Mouse (Mus musculus): Measurements from ENCODE around the gene Cirbp.

DNA sequence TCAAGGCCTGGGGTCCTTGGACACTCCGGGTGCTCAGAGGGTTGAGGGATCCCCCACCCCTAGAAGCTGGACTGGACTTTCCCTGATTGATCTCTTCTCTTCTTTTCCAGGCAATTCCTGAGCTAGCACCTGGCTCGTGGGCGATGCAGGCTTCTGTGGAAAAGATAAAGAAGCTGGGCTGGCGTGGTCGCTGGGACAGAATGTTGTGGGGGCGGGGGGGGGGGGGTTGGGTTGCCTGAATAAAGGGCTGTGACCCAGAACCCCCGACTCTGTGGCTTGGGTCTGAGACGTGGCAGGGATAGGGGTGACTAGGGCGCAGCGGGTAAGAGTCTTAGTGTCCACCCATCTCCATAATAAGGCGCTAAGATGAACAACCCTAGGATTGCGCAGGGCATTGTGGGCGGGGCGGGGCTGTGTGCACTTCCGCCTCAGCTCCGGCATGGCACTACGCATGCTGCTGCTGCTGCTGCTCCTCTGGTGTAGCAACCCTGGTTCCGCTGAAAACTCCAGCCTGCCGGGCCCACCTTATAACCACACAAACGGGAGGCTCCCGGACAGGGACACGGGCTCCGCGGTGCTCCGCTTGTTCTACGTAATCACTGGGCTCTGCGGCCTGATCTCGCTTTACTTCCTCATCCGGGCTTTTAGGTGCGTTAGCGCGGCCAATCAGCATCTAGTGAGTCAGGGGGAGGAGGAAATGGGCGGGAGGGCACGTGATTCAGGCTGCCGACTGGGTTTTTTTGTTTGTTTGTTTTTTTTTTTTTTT is 6.9 kb downstream of the Cirbp start, which contains the start of gene 1600002K03Rik:
- TF ChIP-seq TAL1 (IDR thresholded peaks at IDR 0.05; ENCODE audit: low read length) (no peak), GATA1 (IDR thresholded peaks at IDR 0.05; ENCODE audit: low read length) (no peak)
